Mouse (Mus musculus): Measurements from ENCODE around the gene Klf17.

DNA sequence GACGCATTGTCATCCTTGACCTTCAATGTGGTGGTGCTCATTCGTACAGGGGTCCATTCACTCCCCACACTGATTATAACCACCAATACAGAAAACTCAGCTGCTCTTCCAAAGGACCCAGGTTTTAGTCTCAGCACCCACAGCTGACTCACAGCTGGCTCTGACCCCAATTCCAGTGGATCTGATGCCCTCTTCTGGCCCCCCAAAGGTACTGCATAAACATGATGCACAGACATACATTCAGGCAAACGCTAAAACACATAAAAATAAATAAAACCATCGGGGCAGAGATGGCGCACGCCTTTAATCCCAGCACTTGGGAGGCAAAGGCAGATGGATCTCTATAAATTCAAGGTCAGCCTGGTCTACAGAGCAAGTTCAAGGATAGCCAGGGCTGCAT is 34.5 kb upstream of the Klf17 start:
- TF ChIP-seq EP300 (IDR thresholded peaks at IDR 0.05; ENCODE audit: low read length) (no peak), KAT2A (IDR thresholded peaks at IDR 0.05; ENCODE audit: insufficient replicate concordance, low read length) (no peak), CTCF (conservative IDR thresholded peaks at IDR 0.05 in 1 of 2, IDR thresholded peaks at IDR 0.05 in 1 of 2; ENCODE audit: low read depth in 2 of 2, low read length in 2 of 2) (peak in 1 of 2 experiments; percentile 26; a peak in 1 of 4 replicates), CHD1 (IDR thresholded peaks at IDR 0.05; ENCODE audit: low read depth, low read length) (no peak), ZKSCAN1 (IDR thresholded peaks at IDR 0.05; ENCODE audit: borderline replicate concordance, low read depth, low read length) (no peak), USF1 (IDR thresholded peaks at IDR 0.05; ENCODE audit: low read depth, low read length) (no peak), MAX (IDR thresholded peaks at IDR 0.05; ENCODE audit: low read length) (no peak), NRF1 (IDR thresholded peaks at IDR 0.05; ENCODE audit: low read depth, low read length) (no peak), POLR2A (IDR thresholded peaks at IDR 0.05; ENCODE audit: low read depth, low read length) (no peak)

All from CH12.LX (cell line).